Mouse (Mus musculus) neural tube, embryonic 15.5 days (tissue): ENCODE data around the gene 4930550L24Rik. TPM values are rescaled to one million over a fixed set of nuclear protein-coding genes. Genes with fewer than 3 reads are reported as not detected.

Experiments used
- ATAC-seq: fragments of 200-750 bp; cut with Nextera tagmentation; 2 replicates; pipeline ENCODE4 v1.8.0; 2017; ENCODE audit warnings: mild to moderate bottlenecking, moderate TSS enrichment, moderate library complexity; ENCODE audit not compliant: low FRiP score
- H3K27ac ChIP-seq: fragments of 300-500 bp; sonication (generic); replicated peaks from 2 replicates; pipeline ENCODE4 v1.5.1; 2015; ENCODE audit warnings: mild to moderate bottlenecking, inconsistent platforms
- H3K27me3 ChIP-seq: fragments of 300-500 bp; sonication (generic); replicated peaks from 2 replicates; pipeline ENCODE4 v1.6.1; 2015; ENCODE audit warnings: inconsistent platforms
- H3K36me3 ChIP-seq: fragments of 300-500 bp; sonication (generic); 2 replicates; pipeline ENCODE4 v1.6.1; 2015; ENCODE audit warnings: inconsistent platforms
- H3K4me1 ChIP-seq: fragments of 300-500 bp; sonication (generic); 2 replicates; pipeline ENCODE4 v1.6.1; 2015; ENCODE audit warnings: inconsistent platforms
- H3K4me2 ChIP-seq: fragments of 300-500 bp; sonication (generic); 2 replicates; pipeline ENCODE4 v1.6.1; 2015; ENCODE audit warnings: inconsistent platforms, mild to moderate bottlenecking, moderate library complexity
- H3K4me3 ChIP-seq: fragments of 300-500 bp; sonication (generic); replicated peaks from 2 replicates; pipeline ENCODE4 v1.5.1; 2015; ENCODE audit warnings: mild to moderate bottlenecking, inconsistent platforms
- H3K9ac ChIP-seq: fragments of 300-500 bp; sonication (generic); replicated peaks from 2 replicates; pipeline ENCODE4 v1.6.1; 2015; ENCODE audit warnings: mild to moderate bottlenecking, inconsistent platforms
- H3K9me3 ChIP-seq: fragments of 300-500 bp; sonication (generic); replicated peaks from 2 replicates; pipeline ENCODE4 v1.6.1; 2016; ENCODE audit warnings: inconsistent platforms
- WGBS: fragments of 180-500 bp; shearing (Covaris S2); methylation state at CpG from one replicate; pipeline ENCODE4 v1.1.7; 2015; ENCODE audit warnings: mixed read lengths; 5-methylcytosine and 5-hydroxymethylcytosine counted together
- polyA plus RNA-seq: library from polyadenylated mRNA; unstranded; fragments of >200 nt; fragmentation: Nextera tagmentation; extraction: Ambion mirVana; gene quantifications from 2 replicates; pipeline ENCODE4 v1.2.1, GENCODE M21; 2015

Gene 4930550L24Rik
- not detected in 2 replicates for polyA plus RNA-seq

DNA sequence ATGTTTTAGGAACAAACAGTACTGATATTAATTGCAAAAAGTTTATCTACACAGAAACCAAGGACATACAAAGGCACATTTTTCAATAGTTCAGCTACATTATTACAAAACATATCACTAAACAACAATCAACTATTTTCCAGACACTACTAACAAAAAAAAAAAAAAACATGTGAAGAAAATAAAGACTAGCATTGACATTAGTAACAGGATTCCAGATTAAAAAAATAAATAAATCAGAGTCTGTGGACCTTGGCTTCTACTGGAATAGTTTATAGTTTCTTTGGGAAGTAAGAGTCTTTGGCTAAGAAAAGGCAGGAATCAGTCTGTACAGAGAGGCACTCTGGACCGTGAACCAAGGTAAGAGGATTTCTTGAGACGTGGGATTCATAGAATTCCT is at the start of gene 4930550L24Rik:
4930550L24Rik (plus strand) TSS at position 301 of the 400 bp plus-strand sequence.
- no peak for ATAC-seq
- 88% methylated on average over 2 of the region's 2 CpGs for WGBS

DNA sequence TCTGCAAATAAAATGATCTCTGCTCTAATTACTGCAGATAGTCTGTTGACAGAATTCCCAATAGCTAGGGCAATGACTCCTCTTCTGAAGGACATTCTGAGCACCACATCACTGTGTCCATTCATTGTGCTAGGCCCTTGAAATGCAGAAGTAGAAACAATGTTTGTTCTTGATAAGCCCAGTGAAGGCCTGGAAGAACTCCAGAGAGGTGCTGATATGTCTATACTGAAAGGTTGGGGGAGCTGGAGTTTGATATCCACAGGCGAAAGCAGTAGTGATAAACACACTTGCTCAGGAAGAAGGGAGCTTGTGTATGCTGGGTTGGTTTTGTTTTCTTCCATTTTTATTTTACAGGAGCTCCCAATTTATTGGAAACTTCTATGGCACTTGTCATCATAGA is 8.4 kb upstream of the 4930550L24Rik start:
- no peaks in the 10 kb centered on the region for H3K9me3 ChIP-seq
- no peaks in the 10 kb centered on the region for H3K36me3 ChIP-seq
- no peaks in the 10 kb centered on the region for H3K4me1 ChIP-seq
- H3K27me3 ChIP-seq = no peaks in the 10 kb centered on the region
- WGBS = 84% methylated on average over 1 of the region's 1 CpGs
- no peak for ATAC-seq
- no peak overlapping the region for H3K4me3 ChIP-seq
- H3K27ac ChIP-seq = no peak overlapping the region
- H3K9ac ChIP-seq = no peak overlapping the region
- H3K4me2 ChIP-seq = no peak overlapping the region

More for the DNA sequence above, at the start of gene 4930550L24Rik:
- H3K4me3 ChIP-seq = no peak within 1 kb of the TSS
- H3K4me2 ChIP-seq = no peak within 1 kb of the TSS
- no peaks in the 10 kb centered on the region for H3K36me3 ChIP-seq
- H3K4me1 ChIP-seq = no peaks in the 10 kb centered on the region
- no peaks in the 10 kb centered on the region for H3K9me3 ChIP-seq
- H3K9ac ChIP-seq = no peak within 1 kb of the TSS
- H3K27ac ChIP-seq = no peak within 1 kb of the TSS
- no peaks in the 10 kb centered on the region for H3K27me3 ChIP-seq

DNA sequence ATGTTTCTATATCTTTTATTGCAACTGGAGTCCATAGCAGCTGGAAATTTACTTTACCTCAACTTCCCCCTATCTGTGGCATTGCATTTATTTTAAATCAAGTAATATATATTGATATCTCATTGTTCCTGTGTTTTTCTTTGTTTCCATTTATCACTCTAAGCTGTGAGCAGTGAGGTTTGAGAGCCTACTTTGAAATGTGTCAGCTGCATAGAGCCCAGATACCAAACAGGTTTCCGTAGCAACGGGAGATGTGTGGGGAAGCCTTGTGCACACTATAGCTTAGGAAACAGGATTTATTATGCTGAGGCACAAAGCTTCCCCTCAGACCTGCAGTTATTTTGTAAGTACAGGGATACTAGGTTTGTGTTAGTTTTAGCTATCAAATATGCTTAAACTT is 58.8 kb downstream of the 4930550L24Rik start:
- WGBS = 59% methylated on average over 2 of the region's 2 CpGs
- H3K4me1 ChIP-seq = no peaks in the 10 kb centered on the region
- ATAC-seq = no peak; the same call in 1 of the 2 replicates

More for the DNA sequence above, 58.8 kb downstream of the 4930550L24Rik start:
- Histone ChIP-seq H3K27ac (no peak overlapping the region), H3K9me3 (no peaks in the 10 kb centered on the region), H3K4me3 (no peak overlapping the region), H3K36me3 (no peaks in the 10 kb centered on the region), H3K4me2 (no peak overlapping the region), H3K9ac (no peak overlapping the region), H3K27me3 (no peaks in the 10 kb centered on the region)
